Mouse (Mus musculus): ENCODE measurements around the gene Tstd3.
A peak's percentile ranks its signal among the peaks of the same experiment; 100 is the strongest.
"Not testable (repeated sequence)": the region's sequence is repeated elsewhere in the genome, so short reads cannot be mapped to it uniquely, and the experiment has no call there.

Gene Tstd3

DNA sequence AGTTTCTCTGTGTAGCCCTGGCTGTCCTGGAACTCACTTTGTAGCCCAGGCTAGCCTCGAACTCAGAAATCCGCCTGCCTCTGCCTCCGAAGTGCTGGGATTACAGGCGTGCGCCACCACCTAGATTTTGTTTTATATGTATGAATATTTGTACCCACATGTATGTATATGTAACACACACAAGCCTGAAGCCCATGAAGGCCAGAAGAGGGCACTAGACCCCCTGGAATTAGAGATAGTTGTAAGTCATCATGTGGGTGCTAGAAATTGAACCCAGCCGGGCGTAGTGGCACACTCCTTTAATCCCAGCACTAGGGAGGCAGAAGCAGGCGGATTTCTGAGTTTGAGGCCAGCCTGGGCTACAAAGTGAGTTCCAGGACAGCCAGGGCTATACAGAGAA, 22.9 kb downstream of the Tstd3 start:
- not testable (repeated sequence) for DNase-seq

DNA sequence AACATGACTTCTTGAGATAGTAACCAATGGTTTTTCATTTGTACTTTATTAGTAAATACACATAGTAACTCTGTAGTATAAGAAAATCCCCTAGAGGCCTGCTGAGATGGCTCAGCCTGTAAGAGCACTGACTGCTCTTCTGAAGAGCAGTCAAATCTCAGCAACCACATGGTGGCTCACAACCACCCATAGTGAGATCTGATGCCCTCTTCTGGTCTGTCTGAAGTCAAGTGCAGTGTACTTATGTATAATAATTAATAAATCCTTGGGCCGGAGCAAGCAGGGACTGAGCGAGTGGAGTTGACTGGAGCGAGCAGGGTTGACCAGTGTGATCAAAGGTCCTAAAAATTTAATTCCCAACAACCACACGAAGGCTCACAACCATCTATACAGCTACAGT, 27.8 kb downstream of the Tstd3 start:
- DNase-seq = no peak

DNA sequence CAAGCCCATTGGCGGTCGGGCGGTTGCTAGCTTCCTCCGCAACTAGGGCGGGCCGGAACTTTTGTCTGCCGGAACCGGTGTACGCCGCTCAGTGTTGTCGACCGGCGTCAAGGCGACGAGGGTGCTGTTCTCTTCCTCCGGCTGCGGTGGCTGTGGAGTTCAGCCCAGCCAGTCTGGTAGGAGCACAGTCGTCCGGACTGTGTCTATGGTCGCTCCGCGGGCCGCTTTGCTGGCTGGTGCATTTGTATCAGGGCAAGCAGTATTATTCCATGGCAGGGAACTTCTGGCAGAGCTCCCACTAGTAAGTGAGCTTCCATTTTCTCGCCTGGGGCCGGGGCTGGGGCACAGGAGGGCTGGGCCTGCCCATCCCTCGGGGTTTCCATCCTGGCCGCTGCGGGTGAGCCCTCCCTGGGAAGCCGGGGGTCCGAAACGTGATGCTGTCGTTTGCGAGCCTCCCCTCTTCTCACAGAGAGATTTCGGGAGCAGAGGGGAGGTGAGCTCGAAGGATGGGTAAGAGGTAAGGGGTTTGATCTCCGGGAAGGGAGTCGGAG, 39.3 kb downstream of the Tstd3 start, which contains the start of gene Ccnc:
Gene Ccnc (plus strand): TSS at position 87 of the 551 bp plus-strand sequence.
- DNase-seq = peak; percentile 92

DNA sequence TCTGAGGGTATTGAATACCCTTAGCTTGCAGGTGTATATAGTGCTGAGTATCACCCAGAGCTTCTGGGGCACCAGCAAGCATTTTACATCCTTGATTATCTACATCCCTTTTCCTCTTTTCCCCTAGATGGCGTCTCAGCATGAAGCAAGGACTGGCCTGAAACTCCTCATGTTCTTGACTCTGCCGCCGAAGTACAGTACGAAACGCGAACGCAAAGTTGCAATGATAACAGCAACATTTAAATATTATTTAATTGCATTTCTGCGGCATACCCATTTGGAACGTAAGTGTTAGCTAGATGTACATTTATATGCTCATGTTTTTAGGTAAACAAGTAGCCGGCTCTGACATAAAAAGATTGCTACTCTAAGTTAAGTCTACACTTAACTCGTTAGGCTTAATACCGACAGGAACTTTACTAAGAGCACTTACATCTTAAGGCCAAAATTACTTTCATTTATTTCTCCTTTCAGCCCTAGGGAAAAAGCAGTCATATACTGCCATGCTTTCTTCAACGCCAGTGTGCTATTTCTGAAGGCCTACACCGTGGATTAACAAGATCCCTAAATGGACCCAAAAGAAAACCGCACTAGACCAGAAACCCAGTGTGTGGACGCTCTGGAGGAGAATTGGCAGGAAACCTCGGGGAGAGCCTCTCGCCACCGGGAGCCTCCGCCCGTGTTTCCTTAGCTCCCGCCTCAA, 39.9 kb downstream of the Tstd3 start:
- DNase-seq = peak; percentile 38

DNA sequence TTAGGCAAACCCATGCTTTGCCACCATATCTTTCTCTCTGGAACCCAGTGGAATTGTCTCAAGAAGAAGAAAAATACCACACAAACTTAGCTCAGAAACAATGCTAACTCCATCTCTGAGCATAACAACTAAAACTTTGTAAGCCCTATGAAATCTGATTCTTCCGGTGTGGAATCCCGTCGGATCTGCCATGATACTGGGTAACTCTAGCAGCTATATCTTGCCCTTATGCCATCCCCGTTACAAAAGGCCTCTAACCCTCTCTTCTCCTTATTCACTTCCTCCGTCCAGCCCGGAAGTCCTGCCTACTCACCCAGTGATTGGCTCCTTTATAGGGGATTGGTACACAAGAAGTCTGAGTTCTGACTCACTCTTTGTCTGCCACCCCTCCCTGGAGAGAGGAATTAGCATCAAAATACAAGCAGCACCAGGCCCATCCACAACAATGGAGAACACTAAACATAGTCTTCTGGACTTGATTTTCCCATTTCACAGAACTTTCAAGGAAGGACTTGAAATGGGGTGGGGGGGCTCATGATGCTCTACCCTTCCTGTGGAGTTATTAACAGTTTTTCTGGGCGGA, 44.2 kb downstream of the Tstd3 start:
- no peak for DNase-seq

GRCm38 (mm10) chr4:21712147-21712546, 54.9 kb downstream of the Tstd3 start:
- peak; percentile 45 for DNase-seq
